Mouse (Mus musculus): Measurements from ENCODE around the gene Cdh22. TPM values are rescaled to one million over a fixed set of nuclear protein-coding genes. Genes with fewer than 3 reads are reported as not detected.

Gene Cdh22
- polyA plus RNA-seq, 1 experiment, result 33.3 TPM

GRCm38 (mm10) chr2:165160466-165160865, 74.2 kb downstream of the Cdh22 start:
- no peak for DNase-seq (ENCODE audit: extremely low spot score in 1 of 2, low spot score in 1 of 2)

- no peak for DNase-seq (ENCODE audit: extremely low spot score in 1 of 2, low spot score in 1 of 2)
These were observed 75.5 kb downstream of the Cdh22 start for GRCm38 (mm10) chr2:165159055-165159688.

GRCm38 (mm10) chr2:165158317-165158716, 76.3 kb downstream of the Cdh22 start:
- DNase-seq (ENCODE audit: extremely low spot score in 1 of 2, low spot score in 1 of 2), result no peak

GRCm38 (mm10) chr2:165157900-165158299, 76.8 kb downstream of the Cdh22 start:
- DNase-seq (ENCODE audit: extremely low spot score in 1 of 2, low spot score in 1 of 2), result no peak

GRCm38 (mm10) chr2:165153006-165153405, 81.6 kb downstream of the Cdh22 start:
- DNase-seq (ENCODE audit: extremely low spot score in 1 of 2, low spot score in 1 of 2), result peak; percentile 68 to 79

- DNase-seq (ENCODE audit: extremely low spot score in 1 of 2, low spot score in 1 of 2), result no peak
These were observed 84.9 kb downstream of the Cdh22 start for GRCm38 (mm10) chr2:165149741-165150140.

GRCm38 (mm10) chr2:165145821-165146220, 88.8 kb downstream of the Cdh22 start:
- DNase-seq (ENCODE audit: extremely low spot score in 1 of 2, low spot score in 1 of 2), result no peak

GRCm38 (mm10) chr2:165143487-165143886, 91.2 kb downstream of the Cdh22 start:
- no peak for DNase-seq (ENCODE audit: extremely low spot score in 1 of 2, low spot score in 1 of 2)

GRCm38 (mm10) chr2:165136049-165136448, 98.6 kb downstream of the Cdh22 start:
- no peak for DNase-seq (ENCODE audit: extremely low spot score in 1 of 2, low spot score in 1 of 2)

GRCm38 (mm10) chr2:165133566-165133965, 101.1 kb downstream of the Cdh22 start:
- no peak for DNase-seq (ENCODE audit: extremely low spot score in 1 of 2, low spot score in 1 of 2)

GRCm38 (mm10) chr2:165131428-165131827, 103.2 kb downstream of the Cdh22 start:
- DNase-seq (ENCODE audit: extremely low spot score in 1 of 2, low spot score in 1 of 2), result no peak

- no peak for DNase-seq (ENCODE audit: extremely low spot score in 1 of 2, low spot score in 1 of 2)
These were observed 105.5 kb downstream of the Cdh22 start for GRCm38 (mm10) chr2:165129189-165129588.

GRCm38 (mm10) chr2:165126896-165127562, 107.6 kb downstream of the Cdh22 start:
- no peak for DNase-seq (ENCODE audit: extremely low spot score in 1 of 2, low spot score in 1 of 2)

GRCm38 (mm10) chr2:165121206-165121840, 113.3 kb downstream of the Cdh22 start:
- DNase-seq (ENCODE audit: extremely low spot score in 1 of 2, low spot score in 1 of 2), result peak in 1 of 2 experiments; percentile 71

GRCm38 (mm10) chr2:165120765-165121164, 113.9 kb downstream of the Cdh22 start:
- no peak for DNase-seq (ENCODE audit: extremely low spot score in 1 of 2, low spot score in 1 of 2)

- no peak for DNase-seq (ENCODE audit: extremely low spot score in 1 of 2, low spot score in 1 of 2)
These were observed 120.9 kb downstream of the Cdh22 start for GRCm38 (mm10) chr2:165113733-165114132.

- peak in 1 of 2 experiments; percentile 78 for DNase-seq (ENCODE audit: extremely low spot score in 1 of 2, low spot score in 1 of 2)
These were observed 122.5 kb downstream of the Cdh22 start for GRCm38 (mm10) chr2:165112149-165112548.

- no peak for DNase-seq (ENCODE audit: extremely low spot score in 1 of 2, low spot score in 1 of 2)
These were observed 128.1 kb downstream of the Cdh22 start for GRCm38 (mm10) chr2:165106585-165106984.

GRCm38 (mm10) chr2:165105513-165106079, 129.1 kb downstream of the Cdh22 start:
- peak in 1 of 2 experiments; percentile 30 for DNase-seq (ENCODE audit: extremely low spot score in 1 of 2, low spot score in 1 of 2)

GRCm38 (mm10) chr2:165102920-165103319, 131.7 kb downstream of the Cdh22 start:
- DNase-seq (ENCODE audit: extremely low spot score in 1 of 2, low spot score in 1 of 2), result no peak

- DNase-seq (ENCODE audit: extremely low spot score in 1 of 2, low spot score in 1 of 2), result no peak
These were observed 133.9 kb downstream of the Cdh22 start for GRCm38 (mm10) chr2:165100749-165101148.
